Mouse (Mus musculus): Measurements from ENCODE around the gene Pecam1.

Pecam1 gene

DNA sequence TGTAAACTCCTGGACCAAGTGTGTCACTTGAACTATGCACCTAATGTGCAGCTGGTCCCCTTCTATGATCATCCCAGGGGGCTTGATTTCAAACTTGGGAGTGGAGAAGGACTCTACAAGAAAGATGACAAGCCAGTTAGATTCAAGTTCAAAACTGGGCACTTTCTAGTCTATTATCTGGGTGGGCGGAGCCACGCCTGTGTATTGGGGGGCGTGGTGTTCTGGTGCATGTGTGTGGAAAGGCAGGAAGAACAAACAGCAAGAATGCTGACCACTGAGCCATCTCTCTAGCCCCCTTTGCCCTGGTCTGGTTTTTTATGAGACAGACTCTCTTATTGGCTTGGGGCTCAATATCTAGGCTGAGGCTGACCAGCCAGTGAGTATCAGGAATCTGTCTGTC is 54.5 kb downstream of the Pecam1 start:
- no peak for DNase-seq (ENCODE audit: low read depth)

- no peak for DNase-seq (ENCODE audit: low read depth)
These were observed 57.5 kb downstream of the Pecam1 start for GRCm38 (mm10) chr11:106692890-106693289.

DNA sequence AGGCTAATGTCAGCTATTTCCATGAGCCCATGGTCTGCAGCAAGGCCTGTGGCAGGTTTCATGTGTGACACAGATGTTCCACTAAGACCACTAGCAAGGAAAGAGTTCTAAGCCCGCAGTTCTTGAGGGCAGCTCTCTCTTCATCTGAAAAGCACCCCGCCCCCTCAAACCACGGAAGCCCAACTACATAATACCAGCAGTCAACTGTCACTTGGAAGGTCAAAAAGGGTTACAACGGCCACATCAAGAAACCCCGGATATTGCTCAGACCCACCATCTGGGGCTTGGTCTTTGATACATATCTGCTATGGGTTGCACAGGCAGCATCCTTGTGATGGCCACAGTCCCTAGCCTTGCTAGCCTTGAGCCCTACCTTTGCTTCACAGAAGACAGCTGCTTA is 62.1 kb downstream of the Pecam1 start:
- DNase-seq (ENCODE audit: low read depth), result peak; percentile 87

DNA sequence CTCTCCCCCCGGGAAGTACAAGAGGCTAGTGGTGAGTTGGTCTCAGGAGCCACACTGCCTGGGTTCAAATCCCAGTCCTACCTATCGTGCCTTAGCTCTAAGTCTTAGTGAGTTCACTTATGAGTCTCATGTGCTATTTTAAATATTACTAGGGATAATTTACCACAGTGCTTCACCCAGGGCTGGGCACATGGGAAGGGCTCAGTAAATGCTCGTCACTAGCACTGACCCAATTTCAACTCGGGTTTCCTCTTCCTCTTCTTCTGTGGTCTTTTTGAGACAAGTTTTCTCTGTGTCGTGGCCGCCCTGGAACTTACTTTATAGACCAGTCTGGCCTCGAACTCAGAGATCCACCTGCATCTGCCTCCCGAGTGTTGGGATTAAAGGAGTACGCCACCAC is 63.1 kb downstream of the Pecam1 start:
- peak; percentile 53 for DNase-seq (ENCODE audit: low read depth)

DNA sequence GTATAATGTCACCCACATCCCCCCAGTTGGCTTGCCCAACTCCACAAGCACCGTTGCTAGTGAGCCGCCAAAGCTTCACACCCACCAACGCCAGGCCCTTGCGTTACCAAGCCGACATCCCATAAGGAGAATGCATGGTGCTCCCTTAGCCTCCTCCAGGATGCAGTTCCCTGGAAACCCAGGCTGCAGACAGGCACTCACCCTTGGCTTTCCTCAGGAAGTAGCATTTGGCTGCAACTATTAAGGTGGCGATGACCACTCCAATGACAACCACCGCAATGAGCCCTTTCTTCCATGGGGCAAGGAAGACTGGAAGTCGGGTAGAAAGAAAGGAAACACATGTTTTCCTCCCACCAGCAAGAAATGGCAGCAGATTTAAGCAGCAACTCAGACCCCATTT is 66.4 kb downstream of the Pecam1 start:
- DNase-seq (ENCODE audit: low read depth), result no peak

DNA sequence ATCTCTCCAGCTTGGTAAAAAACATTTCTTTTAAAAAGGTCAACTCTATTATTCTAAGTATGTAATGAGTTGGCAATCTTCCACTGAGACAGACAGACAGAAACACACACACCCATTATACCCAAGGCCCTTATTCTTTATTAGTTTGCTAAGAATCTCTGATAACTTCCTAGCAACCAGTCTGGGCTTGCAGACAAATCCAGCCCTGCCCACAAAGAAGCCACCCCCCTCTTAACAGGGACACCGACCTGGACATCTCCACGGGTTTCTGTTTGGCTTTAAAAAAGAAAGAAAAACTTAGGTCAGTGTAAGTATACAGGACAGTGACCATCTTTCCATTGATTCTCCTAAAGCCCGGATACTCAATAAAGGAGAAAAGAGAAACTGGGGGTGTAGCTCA is 67.1 kb downstream of the Pecam1 start:
- DNase-seq (ENCODE audit: low read depth), result no peak

DNA sequence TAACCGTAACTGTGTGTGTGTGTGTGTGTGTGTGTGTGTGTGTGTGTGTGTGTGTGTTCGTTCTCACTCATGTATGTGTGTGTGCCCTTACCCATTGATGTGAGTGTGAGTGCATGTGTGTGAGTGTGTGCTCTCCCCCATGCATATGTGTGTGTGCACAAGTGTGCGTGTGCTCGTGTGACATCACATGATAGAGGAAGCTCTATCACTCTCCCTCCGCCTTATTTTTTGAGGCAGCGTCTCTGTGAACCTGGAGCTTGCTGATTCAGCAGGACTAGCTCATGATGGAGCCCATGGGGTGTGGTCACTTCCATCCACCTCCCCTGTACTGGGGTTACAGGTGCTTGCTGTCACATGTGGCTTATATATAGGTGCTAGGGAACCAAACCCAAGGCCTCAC is 69.3 kb downstream of the Pecam1 start:
- peak; percentile 68 for DNase-seq (ENCODE audit: low read depth)

DNA sequence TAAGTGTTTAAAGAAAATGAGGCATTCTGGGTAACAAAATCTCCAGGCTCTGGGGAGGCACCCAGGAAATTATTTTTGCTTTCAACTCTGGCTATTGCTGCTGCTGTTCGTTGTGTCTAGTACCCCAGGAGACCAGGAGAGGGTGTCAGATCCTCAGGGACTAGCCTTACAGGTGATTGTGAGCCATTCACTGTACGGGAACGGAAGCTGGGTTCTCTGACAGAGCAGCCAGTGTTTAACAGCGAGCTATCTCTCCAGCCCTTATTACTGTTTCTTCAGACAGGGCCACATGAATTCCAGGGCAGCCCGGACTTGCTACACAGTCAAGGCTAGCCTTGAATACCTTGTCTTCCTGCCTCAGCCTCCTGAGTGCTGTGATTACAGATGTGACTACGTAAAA is 70.6 kb downstream of the Pecam1 start:
- peak; percentile 87 for DNase-seq (ENCODE audit: low read depth)

GRCm38 (mm10) chr11:106677910-106678591 is 72.4 kb downstream of the Pecam1 start:
- no peak for DNase-seq (ENCODE audit: low read depth)

DNA sequence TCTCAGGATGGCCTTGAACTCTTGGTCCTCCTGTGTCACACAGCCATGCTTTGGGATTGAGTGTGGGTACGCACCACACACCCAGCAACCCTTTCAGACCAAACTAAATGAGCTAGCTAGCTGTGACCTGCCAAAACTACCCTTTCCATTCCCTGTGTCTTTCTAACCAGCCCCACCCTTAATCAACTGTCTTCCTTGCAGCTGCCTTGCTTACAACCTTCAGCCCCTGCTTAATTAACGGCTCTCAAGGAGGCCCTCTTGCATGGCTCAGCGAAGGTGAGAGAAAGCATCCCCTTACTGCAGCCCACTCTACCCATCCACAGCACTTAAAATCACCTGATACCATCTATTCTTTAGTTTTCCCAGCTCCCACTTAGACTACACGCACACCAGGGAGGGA is 73.1 kb downstream of the Pecam1 start:
- DNase-seq (ENCODE audit: low read depth), result peak; percentile 70

GRCm38 (mm10) chr11:106675875-106676274 is 74.6 kb downstream of the Pecam1 start:
- peak; percentile 62 for DNase-seq (ENCODE audit: low read depth)

- no peak for DNase-seq (ENCODE audit: low read depth)
These were observed 75.2 kb downstream of the Pecam1 start for GRCm38 (mm10) chr11:106675201-106675726.

- peak; percentile 94 for DNase-seq (ENCODE audit: low read depth)
These were observed 75.7 kb downstream of the Pecam1 start for GRCm38 (mm10) chr11:106674612-106675153.

GRCm38 (mm10) chr11:106673727-106674611 is 76.5 kb downstream of the Pecam1 start:
- DNase-seq (ENCODE audit: low read depth), result peak; percentile 81

- peak; percentile 55 for DNase-seq (ENCODE audit: low read depth)
These were observed 77.4 kb downstream of the Pecam1 start for GRCm38 (mm10) chr11:106672919-106673505.

GRCm38 (mm10) chr11:106671801-106672200 is 78.6 kb downstream of the Pecam1 start:
- DNase-seq (ENCODE audit: low read depth), result no peak

- peak; percentile 78 for DNase-seq (ENCODE audit: low read depth)
These were observed 79.4 kb downstream of the Pecam1 start for GRCm38 (mm10) chr11:106670951-106671478.

- peak; percentile 53 for DNase-seq (ENCODE audit: low read depth)
These were observed 80.2 kb downstream of the Pecam1 start for GRCm38 (mm10) chr11:106670266-106670665.

- DNase-seq (ENCODE audit: low read depth), result peak; percentile 82
These were observed 80.6 kb downstream of the Pecam1 start for GRCm38 (mm10) chr11:106669873-106670173.

GRCm38 (mm10) chr11:106669102-106669872 is 81.1 kb downstream of the Pecam1 start:
- peak; percentile 51 for DNase-seq (ENCODE audit: low read depth)

DNA sequence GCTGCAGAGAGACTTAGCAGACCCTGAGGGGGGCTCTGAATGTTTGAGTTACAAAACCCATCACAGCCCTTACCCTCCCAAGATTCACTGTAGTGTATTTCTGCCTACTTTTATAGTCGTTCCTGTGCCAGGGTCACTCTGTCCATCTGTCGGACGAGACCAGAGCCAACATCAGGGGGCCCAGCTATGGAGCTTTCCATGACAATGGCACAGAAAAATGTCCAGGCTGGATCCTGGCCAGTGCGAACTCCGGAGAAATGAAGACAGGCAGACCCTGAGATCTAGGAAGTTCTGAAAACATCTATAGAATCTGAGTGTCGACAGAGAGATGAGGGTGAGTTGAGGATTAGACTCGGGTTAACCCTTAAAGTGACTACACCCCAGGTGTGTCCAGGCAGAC is 82.1 kb downstream of the Pecam1 start:
- DNase-seq (ENCODE audit: low read depth), result no peak

All from induced T-regulatory cell, adult 2 months (primary cell).